Mouse (Mus musculus) limb, embryonic 13.5 days (tissue): ENCODE results near the gene Ropn1. TPM values are rescaled to one million over a fixed set of nuclear protein-coding genes. Genes with fewer than 3 reads are reported as not detected.
"Not testable (repeated sequence)": the region's sequence is repeated elsewhere in the genome, so short reads cannot be mapped to it uniquely, and the experiment has no call there.

Experiments used
- ATAC-seq: fragments of 200-750 bp; cut with Nextera tagmentation; 2 replicates; pipeline ENCODE4 v1.8.0; 2017; ENCODE audit warnings: low read depth, moderate number of reproducible peaks, moderate TSS enrichment; ENCODE audit not compliant: low FRiP score
- H3K27ac ChIP-seq: fragments of 300-500 bp; sonication (generic); 2 replicates; pipeline ENCODE4 v1.5.1; 2015; ENCODE audit warnings: inconsistent platforms, mild to moderate bottlenecking, moderate library complexity
- H3K27me3 ChIP-seq: fragments of 300-500 bp; sonication (generic); 2 replicates; pipeline ENCODE4 v1.6.1; 2015; ENCODE audit warnings: mild to moderate bottlenecking, inconsistent platforms
- H3K36me3 ChIP-seq: fragments of 300-500 bp; sonication (generic); 2 replicates; pipeline ENCODE4 v1.6.1; 2015; ENCODE audit warnings: inconsistent platforms, mild to moderate bottlenecking, moderate library complexity
- H3K4me1 ChIP-seq: fragments of 300-500 bp; sonication (generic); 2 replicates; pipeline ENCODE4 v1.6.1; 2015; ENCODE audit warnings: inconsistent platforms
- H3K4me2 ChIP-seq: fragments of 300-500 bp; sonication (generic); replicated peaks from 2 replicates; pipeline ENCODE4 v1.6.1; 2015; ENCODE audit warnings: inconsistent platforms, mild to moderate bottlenecking, moderate library complexity
- H3K4me3 ChIP-seq: fragments of 300-500 bp; sonication (generic); 2 replicates; pipeline ENCODE4 v1.5.1; 2015; ENCODE audit warnings: moderate library complexity, mild to moderate bottlenecking, inconsistent platforms
- H3K9ac ChIP-seq: fragments of 300-500 bp; sonication (generic); 2 replicates; pipeline ENCODE4 v1.6.1; 2015; ENCODE audit warnings: mild to moderate bottlenecking, inconsistent platforms
- H3K9me3 ChIP-seq: fragments of 300-500 bp; sonication (generic); 2 replicates; pipeline ENCODE4 v1.6.1; 2016; ENCODE audit warnings: inconsistent platforms
- WGBS: fragments of 180-500 bp; shearing (Covaris S2); methylation state at CpG from one replicate; pipeline ENCODE4 v1.1.7; 2015; 5-methylcytosine and 5-hydroxymethylcytosine counted together
- polyA plus RNA-seq: library from polyadenylated mRNA; unstranded; fragments of >200 nt; fragmentation: Nextera tagmentation; extraction: Ambion mirVana; gene quantifications from 2 replicates; pipeline ENCODE4 v1.2.1, GENCODE M21; 2015

The Ropn1 gene
- not detected in 2 replicates for polyA plus RNA-seq

DNA sequence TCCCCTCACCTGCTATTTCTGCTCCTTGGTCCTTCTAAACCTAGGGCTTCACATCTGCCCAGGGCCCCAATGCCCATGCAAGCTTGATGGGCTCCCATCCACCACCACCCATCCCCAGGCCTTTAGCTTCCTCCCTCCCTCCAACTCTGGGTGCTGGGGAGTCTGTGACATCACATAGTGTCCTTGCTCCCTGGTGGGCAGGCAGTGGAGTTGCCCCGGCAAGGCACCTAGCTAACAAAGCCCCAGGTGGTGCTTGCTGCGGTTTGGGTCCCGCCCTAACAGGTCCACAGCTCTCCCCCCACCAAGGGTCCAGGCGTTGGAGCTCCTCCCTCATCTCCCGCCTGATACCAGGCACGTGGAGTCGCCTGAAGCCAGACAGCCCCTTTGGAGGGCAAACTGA, at the start of gene Ropn1:
TSS of gene Ropn1 (plus strand) at position 301 of the 400 bp plus-strand sequence.
- WGBS: 47% methylated on average over 7 of the region's 7 CpGs
- Histone ChIP-seq H3K4me1 (no peaks in the 10 kb centered on the region), H3K27ac (no peak within 1 kb of the TSS), H3K4me3 (no peak within 1 kb of the TSS), H3K9me3 (no peaks in the 10 kb centered on the region), H3K36me3 (no peaks in the 10 kb centered on the region), H3K4me2 (no peak within 1 kb of the TSS), H3K9ac (no peak within 1 kb of the TSS), H3K27me3 (peaks cover 13% of the 10 kb centered on the region)
- no peak for ATAC-seq

GRCm38 (mm10) chr16:34601954-34602353, 47.8 kb upstream of the Ropn1 start:
- Histone ChIP-seq H3K9me3 (peaks cover 8% of the 10 kb centered on the region; the same call in 1 of the 2 replicates), H3K4me2 (no peak overlapping the region), H3K4me1 (peaks cover 9% of the 10 kb centered on the region), H3K4me3 (no peak overlapping the region), H3K27ac (no peak overlapping the region), H3K9ac (no peak overlapping the region), H3K27me3 (peaks cover 10% of the 10 kb centered on the region), H3K36me3 (no peaks in the 10 kb centered on the region)
- ATAC-seq: no peak
- 56% methylated on average over 4 of the region's 4 CpGs for WGBS

DNA sequence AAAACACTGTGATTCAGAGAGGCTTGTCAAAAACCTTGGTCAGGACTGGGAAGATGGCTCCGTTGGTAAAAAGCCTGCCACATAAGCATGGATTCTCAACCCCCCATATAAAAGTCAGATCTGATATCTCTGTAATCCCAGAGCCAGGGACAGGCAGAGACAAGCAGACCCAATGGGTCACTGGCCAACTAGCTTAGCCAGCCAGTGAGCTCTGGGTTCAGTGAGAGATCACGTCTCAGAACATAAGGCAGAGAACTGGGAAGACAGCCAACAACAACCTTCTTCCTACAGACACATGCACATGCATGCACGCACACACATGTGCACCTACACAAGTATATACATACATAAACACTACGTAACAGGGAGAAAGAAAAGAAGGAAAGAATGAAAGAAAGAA, 46.6 kb upstream of the Ropn1 start:
- no peaks in the 10 kb centered on the region for H3K36me3 ChIP-seq
- H3K9ac ChIP-seq: no peak overlapping the region
- H3K27ac ChIP-seq: no peak overlapping the region
- H3K9me3 ChIP-seq: peaks cover 8% of the 10 kb centered on the region; the same call in 1 of the 2 replicates
- H3K27me3 ChIP-seq: peaks cover 10% of the 10 kb centered on the region
- 70% methylated on average over 4 of the region's 4 CpGs for WGBS
- no peak overlapping the region for H3K4me3 ChIP-seq
- ATAC-seq: no peak
- H3K4me1 ChIP-seq: peaks cover 9% of the 10 kb centered on the region
- no peak overlapping the region for H3K4me2 ChIP-seq

- 61% methylated on average over 6 of the region's 6 CpGs for WGBS
- Histone ChIP-seq H3K9me3 (peaks cover 8% of the 10 kb centered on the region; the same call in 1 of the 2 replicates), H3K4me1 (peaks cover 9% of the 10 kb centered on the region), H3K4me2 (no peak overlapping the region), H3K36me3 (no peaks in the 10 kb centered on the region), H3K9ac (no peak overlapping the region), H3K27me3 (peaks cover 7% of the 10 kb centered on the region), H3K27ac (no peak overlapping the region), H3K4me3 (no peak overlapping the region)
- ATAC-seq: no peak
These were observed 45.9 kb upstream of the Ropn1 start for GRCm38 (mm10) chr16:34603854-34604253.

- no peak overlapping the region for H3K27ac ChIP-seq
- H3K4me1 ChIP-seq: peaks cover 9% of the 10 kb centered on the region
- H3K9me3 ChIP-seq: no peaks in the 10 kb centered on the region
- H3K4me3 ChIP-seq: no peak overlapping the region
- H3K4me2 ChIP-seq: no peak overlapping the region
- peaks cover 13% of the 10 kb centered on the region for H3K27me3 ChIP-seq
- H3K9ac ChIP-seq: no peak overlapping the region
- no peak for ATAC-seq
- no peaks in the 10 kb centered on the region for H3K36me3 ChIP-seq
- WGBS: 34% methylated on average over 3 of the region's 3 CpGs
These were observed 44.0 kb upstream of the Ropn1 start for GRCm38 (mm10) chr16:34605679-34606078.

DNA sequence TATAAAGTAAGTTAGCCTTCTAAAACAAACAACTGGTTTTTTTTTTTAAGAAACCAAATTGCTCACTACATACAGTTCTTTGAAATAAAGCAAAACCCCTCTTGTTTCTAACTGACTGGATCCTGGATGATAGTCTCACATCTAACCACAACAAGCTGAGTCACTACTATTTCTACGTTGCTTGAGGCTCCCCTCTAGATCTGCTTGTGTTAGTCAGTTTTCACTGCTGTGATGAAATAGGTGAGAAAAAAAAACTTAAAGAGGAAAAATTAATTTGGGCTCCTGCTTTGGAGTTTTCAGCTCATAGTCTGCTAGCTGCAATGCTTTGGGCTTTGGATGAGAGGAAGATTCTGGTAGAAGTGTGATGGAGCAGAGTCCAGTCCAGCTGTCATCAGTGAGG, 39.6 kb upstream of the Ropn1 start:
- Histone ChIP-seq H3K4me3 (no peak overlapping the region), H3K27ac (no peak overlapping the region), H3K9ac (no peak overlapping the region), H3K36me3 (no peaks in the 10 kb centered on the region), H3K4me2 (no peak overlapping the region), H3K27me3 (peaks cover 6% of the 10 kb centered on the region; the same call in 1 of the 2 replicates), H3K9me3 (0 out of 2 replicates have a peak, but pooled peaks cover 2% of the 10 kb centered on the region), H3K4me1 (peaks cover 4% of the 10 kb centered on the region)
- ATAC-seq: no peak
- WGBS: 69% methylated on average over 1 of the region's 1 CpGs

- 78% methylated on average over 2 of the region's 2 CpGs for WGBS
- Histone ChIP-seq H3K9ac (no peak overlapping the region), H3K9me3 (peaks cover 8% of the 10 kb centered on the region; the same call in 1 of the 2 replicates), H3K27me3 (peaks cover 6% of the 10 kb centered on the region; the same call in 1 of the 2 replicates), H3K4me1 (no peaks in the 10 kb centered on the region), H3K4me2 (no peak overlapping the region), H3K27ac (no peak overlapping the region), H3K36me3 (no peaks in the 10 kb centered on the region), H3K4me3 (no peak overlapping the region)
- no peak for ATAC-seq
These were observed 35.7 kb upstream of the Ropn1 start for GRCm38 (mm10) chr16:34614021-34614420.

GRCm38 (mm10) chr16:34627591-34627990, 22.1 kb upstream of the Ropn1 start:
- no peaks in the 10 kb centered on the region for H3K9me3 ChIP-seq
- H3K27ac ChIP-seq: no peak overlapping the region
- no peaks in the 10 kb centered on the region for H3K4me1 ChIP-seq
- no peak for ATAC-seq
- H3K9ac ChIP-seq: no peak overlapping the region
- no peak overlapping the region for H3K4me3 ChIP-seq
- no peaks in the 10 kb centered on the region for H3K27me3 ChIP-seq
- 64% methylated on average over 2 of the region's 2 CpGs for WGBS
- H3K36me3 ChIP-seq: no peaks in the 10 kb centered on the region
- H3K4me2 ChIP-seq: no peak overlapping the region

DNA sequence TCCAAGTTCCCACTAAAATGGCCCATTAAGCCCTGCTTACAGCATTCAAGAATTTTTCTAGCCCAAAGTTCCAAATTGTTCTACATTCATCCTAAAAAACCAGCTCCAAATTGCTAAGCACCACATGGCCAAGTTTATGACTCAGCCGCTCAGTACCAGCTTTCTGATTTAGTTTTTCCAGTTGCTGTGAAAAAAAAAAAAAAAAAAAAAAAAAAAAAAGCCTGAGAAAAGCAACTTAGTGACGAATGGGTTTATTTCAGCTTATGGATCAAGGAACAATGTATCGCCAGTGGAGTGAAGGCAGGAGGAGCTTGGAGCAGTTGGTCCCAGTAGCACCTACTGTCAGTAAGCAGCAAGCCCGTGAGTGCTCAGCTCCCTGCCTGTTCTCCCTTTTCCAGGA, 21.3 kb upstream of the Ropn1 start:
- WGBS: 73% methylated on average over 4 of the region's 4 CpGs
- no peaks in the 10 kb centered on the region for H3K9me3 ChIP-seq
- no peak overlapping the region for H3K27ac ChIP-seq
- H3K27me3 ChIP-seq: no peaks in the 10 kb centered on the region
- no peaks in the 10 kb centered on the region for H3K36me3 ChIP-seq
- H3K9ac ChIP-seq: no peak overlapping the region
- H3K4me1 ChIP-seq: no peaks in the 10 kb centered on the region
- H3K4me2 ChIP-seq: no peak overlapping the region
- no peak overlapping the region for H3K4me3 ChIP-seq
- no peak for ATAC-seq

GRCm38 (mm10) chr16:34635557-34635956, 14.2 kb upstream of the Ropn1 start:
- Histone ChIP-seq H3K4me1 (no peaks in the 10 kb centered on the region), H3K27me3 (0 out of 2 replicates have a peak, but pooled peaks cover 3% of the 10 kb centered on the region), H3K9ac (no peak overlapping the region), H3K27ac (no peak overlapping the region), H3K4me3 (no peak overlapping the region), H3K4me2 (no peak overlapping the region), H3K36me3 (no peaks in the 10 kb centered on the region), H3K9me3 (no peaks in the 10 kb centered on the region)
- no peak for ATAC-seq
- WGBS: 62% methylated on average over 3 of the region's 3 CpGs

DNA sequence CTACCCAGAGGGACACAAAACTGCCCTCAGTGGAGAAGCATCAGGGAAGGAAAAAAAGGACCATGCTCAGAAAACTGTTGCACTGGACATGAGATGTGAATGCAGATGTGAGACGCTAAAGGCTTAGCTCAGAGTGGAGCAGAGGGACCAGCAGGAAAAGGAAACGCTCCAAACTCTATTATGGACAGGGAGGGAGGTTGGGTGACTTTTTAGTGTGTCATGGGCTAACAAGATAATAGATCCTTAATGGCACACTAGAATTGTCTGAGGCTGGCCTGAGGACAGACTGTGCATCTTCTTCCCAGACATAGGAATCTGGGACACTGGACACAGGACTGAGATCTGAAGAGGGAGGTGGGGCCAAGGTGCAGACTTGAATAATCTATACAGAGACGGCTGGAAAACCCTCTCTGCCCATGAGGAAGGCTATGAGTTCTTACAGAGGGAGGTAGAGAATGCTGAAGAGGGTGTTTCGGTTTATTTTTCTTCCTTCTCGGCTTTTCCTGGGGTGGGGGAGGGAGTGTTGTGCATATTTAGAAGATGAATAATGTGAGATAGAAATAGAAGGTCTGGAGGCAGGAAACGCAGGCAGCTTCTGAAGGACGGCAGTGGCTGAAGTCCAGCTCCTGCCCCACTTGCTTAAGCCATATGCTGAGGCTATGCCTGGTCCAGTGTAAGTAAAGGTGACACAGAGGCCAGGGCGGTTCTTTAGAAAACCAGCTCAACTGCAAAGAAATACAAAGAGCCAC, 6.0 kb upstream of the Ropn1 start:
- WGBS: 67% methylated on average over 8 of the region's 8 CpGs
- Histone ChIP-seq H3K4me3 (no peak overlapping the region), H3K36me3 (no peaks in the 10 kb centered on the region), H3K4me1 (no peaks in the 10 kb centered on the region), H3K27me3 (peaks cover 6% of the 10 kb centered on the region), H3K9ac (no peak overlapping the region), H3K4me2 (no peak overlapping the region), H3K27ac (no peak overlapping the region), H3K9me3 (no peaks in the 10 kb centered on the region)
- no peak for ATAC-seq

- H3K36me3 ChIP-seq: no peaks in the 10 kb centered on the region
- peaks cover 20% of the 10 kb centered on the region for H3K27me3 ChIP-seq
- 87% methylated on average over 5 of the region's 5 CpGs for WGBS
- peaks cover 5% of the 10 kb centered on the region for H3K4me1 ChIP-seq
- ATAC-seq: no peak
- no peak overlapping the region for H3K9ac ChIP-seq
- H3K4me3 ChIP-seq: no peak overlapping the region
- H3K4me2 ChIP-seq: no peak overlapping the region
- H3K27ac ChIP-seq: no peak overlapping the region
- H3K9me3 ChIP-seq: peaks cover 3% of the 10 kb centered on the region; the same call in 1 of the 2 replicates
These were observed 3.3 kb downstream of the Ropn1 start for GRCm38 (mm10) chr16:34653023-34653422.

GRCm38 (mm10) chr16:34657566-34657965, 7.8 kb downstream of the Ropn1 start:
- not testable (repeated sequence) for H3K36me3 ChIP-seq, ATAC-seq, H3K9ac ChIP-seq, H3K9me3 ChIP-seq, H3K27ac ChIP-seq
- Histone ChIP-seq H3K4me3 (peak overlapping the region; percentile 35), H3K27me3 (peaks cover 38% of the 10 kb centered on the region), H3K4me1 (peaks cover 21% of the 10 kb centered on the region), H3K4me2 (peak overlapping the region; percentile 63)
- 4% methylated on average over 16 of the region's 16 CpGs for WGBS
